Mouse (Mus musculus) fat pad, adult 2 months (tissue): Measurements from ENCODE around the gene Smtn.

Source experiments
- DNase-seq: peaks from one replicate; pipeline ENCODE4 v3.0.0-alpha.2; 2011; ENCODE audit warnings: low read depth, low spot score; ENCODE audit errors: extremely low read depth

Smtn gene

DNA sequence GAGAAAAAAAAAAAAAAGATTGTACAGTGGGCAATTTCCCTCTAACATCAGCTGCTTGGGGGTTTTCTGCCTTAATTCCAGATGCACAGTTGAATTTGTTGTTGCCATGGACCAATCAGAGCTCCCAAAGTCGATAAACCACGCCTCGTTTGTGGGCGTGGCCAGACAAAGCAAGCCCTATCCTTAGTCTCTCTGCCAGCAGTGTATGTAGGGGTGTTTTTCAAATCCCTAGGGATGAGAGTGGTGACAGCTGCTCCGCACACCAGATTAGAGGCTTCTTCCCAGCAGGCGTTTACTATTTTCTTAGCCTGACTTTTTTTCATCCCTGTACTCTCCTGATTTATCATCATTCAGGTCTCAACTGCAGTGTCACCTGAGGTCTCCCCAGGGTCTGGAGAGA is 7.6 kb upstream of the Smtn start:
- DNase-seq: no peak

DNA sequence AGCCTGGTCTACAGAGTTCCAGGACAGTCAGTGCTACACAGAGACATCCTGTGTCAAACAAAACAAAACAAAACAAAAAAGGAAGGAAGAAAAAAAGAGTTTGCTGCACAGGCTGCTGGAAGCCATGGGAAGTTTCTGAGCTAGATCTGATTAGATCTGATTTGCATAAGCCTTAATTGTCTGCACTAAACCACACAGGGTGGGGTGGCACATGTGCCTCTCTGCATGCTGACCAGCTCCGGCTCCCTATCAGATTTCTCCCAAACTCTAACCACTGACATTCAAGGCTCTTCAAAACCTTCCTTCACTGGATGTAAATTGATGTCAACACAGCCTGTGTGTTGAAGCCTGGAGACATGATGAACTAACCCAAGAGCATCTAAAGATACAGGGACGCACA is 6.6 kb upstream of the Smtn start:
- DNase-seq: no peak

DNA sequence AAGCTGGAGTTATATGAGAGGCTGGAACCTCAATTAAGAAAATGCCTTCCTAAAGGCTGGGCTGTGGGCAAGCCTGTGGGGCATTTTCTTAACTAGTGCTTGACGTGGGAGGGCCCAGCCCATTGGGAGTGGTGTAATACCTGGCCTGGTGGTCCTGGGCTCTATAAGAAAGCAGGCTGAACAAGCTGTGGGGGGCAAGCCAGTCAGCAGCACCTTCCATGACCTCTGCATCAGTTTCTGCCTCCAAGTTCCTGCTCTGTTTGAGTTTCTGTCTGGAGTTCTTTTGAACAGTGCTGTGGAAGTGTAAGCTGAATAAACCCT is 5.8 kb upstream of the Smtn start:
- no peak for DNase-seq

DNA sequence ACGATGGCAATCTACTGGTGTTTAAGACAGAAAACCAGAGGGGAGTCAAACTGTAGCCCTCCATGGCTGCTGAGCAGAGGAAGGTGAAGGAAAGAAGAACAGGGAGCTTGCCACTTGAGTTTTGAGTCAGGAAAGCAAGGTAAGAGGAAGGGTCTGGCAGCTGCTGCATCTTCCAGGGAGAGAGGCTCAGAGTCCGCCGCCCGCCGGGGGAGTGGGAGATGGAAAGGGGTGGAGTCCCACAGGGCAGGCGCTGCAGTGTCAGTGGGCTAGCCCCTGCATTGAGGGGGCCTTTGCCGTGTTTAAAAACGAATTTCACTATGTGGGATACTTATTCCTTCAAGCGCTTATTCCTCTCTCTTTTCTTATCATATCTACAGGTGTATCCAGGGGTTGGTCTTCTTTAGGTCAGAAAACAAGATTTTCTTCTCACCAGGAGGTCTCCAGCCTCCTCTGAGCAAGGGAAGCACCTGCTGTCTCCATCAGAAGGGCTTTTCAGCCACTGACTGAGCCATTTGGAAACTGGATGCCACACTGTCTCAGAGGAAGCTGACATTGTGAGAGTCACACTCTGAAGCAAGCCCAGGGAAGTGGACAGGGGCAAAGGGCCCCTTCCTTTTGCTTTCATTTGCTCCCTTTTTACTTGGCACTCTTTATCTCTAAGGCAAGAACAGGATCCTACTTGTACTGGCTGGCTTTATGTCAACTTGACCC is 5.3 kb upstream of the Smtn start:
- no peak for DNase-seq

DNA sequence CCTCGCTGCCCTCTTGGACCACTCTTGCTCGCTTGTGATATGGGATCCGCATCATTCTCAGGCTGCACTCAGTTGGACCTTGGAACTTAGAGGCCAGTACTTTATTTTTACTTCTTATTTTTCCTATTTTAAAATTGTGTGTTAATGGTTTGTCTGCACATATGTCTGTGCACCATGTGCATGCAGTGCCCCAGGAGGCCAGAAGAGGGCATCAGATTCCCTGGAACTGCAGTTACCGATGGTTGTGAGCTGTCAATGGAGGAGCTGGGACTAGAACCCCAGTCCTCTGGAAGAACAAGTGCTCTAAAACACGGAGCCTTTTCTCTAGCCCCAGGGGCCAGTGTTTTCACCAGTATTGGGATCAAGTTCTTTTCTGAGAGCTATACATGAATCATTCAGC is 4.0 kb upstream of the Smtn start:
- DNase-seq: no peak

DNA sequence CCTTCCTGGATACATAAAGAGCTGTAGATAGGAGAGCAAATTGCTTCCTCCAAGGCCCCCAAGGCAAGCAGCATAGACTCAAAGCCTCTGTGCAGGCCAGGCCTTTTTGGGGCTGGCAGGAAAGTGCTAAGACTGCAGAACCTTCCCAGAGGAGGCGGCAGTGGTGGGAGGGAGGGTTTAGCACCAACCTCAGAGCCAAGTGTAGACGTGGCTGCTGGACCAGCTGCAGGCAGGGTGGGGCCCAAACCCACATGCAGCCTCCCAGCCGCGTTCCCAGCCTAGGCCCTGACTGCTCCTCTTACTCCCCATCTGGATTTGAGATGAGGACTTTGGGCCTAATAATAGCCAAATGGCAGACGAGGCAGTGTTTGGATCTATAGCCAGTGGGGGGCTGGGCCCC is 2.6 kb upstream of the Smtn start:
- DNase-seq: no peak

DNA sequence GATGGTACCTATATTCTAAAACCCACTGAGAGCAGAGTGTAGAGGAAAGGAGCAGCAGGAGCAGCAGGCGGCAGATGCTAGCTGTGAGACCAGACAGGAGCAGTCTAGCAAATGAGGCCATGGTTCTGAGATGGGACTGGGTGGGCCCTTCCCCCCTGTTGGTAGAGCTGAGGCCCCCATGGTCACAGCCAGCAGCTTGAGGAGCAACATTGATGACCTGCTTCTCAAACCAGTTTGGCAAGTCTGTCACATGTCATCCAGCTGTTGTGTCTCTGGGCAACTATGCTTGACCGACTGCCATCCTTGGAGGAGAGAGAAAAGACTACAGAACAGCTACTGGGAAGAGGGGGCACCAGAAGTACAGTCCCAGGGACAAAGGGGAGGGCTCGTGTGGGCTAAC is 1.5 kb upstream of the Smtn start:
- no peak for DNase-seq

DNA sequence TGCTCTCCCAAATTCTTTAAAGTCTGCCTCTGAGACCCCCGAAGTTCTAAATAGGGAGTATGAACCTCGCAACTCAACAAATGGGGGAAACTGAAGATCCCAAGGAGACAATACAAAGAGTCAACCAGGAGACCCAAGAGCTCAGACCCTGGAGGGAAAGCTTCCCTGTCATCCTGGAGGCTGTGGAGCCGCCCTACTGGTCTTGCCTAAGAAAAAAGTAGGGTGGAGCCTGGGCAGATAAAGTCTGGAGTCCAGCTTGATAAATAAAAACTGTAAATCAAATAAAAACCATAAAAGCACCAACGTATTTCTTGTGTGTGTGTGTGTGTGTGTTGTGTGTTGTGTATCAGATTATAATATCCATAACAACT is 601 bp downstream of the Smtn start:
- no peak for DNase-seq

DNA sequence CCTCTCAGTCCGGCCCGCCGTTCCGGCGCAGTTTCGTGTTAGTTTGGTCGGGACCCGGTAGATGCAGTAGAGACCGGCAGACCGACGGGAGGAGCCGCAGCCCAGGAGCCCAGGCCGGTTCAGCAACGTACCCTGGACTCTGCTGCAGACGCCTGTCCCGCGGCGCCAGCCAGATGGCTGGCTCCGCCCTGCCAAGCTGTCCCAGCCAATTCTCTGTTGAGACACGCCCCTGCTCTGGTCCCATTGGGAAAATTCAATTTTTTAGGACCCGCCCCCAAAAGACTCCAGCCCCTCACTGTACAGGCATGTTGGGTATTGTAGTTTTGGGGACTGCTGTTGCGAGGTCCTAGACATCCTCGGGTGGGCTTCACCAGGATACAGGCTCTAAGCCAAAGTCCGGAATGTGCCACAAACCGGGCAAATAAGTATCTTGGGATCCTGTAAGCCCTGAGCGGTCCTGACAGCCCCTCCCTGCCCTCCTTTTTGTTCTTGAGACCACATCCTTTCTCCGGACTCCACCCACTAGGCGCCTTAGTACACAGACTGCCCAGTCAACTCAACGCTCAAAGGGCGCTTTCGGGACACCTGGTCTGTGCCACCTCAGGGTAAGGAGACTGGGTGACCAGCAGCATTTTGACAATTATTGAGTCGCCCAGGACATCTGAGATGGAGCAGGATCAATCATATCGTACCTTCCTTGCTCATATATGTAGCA is 1.1 kb downstream of the Smtn start:
- DNase-seq: peak; percentile 65

DNA sequence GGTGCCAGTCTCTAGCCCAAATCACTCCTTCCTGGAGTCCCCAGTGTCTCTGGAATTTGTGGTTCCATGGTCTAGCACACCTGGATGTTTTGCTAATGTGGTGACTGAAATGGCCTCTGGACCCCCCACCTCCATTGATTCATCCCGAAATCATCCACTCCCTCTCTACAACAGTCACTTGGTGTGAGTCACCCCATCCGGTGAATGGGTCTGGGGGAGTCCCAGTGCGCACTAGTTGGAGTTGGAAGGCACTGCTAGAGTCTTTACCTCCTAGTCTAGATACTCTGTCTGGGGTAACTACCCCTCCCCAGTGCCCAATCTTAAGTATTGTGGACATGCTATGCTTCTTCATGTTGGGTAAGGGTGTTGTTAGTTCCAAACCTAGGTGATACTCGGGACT is 2.1 kb downstream of the Smtn start:
- no peak for DNase-seq

DNA sequence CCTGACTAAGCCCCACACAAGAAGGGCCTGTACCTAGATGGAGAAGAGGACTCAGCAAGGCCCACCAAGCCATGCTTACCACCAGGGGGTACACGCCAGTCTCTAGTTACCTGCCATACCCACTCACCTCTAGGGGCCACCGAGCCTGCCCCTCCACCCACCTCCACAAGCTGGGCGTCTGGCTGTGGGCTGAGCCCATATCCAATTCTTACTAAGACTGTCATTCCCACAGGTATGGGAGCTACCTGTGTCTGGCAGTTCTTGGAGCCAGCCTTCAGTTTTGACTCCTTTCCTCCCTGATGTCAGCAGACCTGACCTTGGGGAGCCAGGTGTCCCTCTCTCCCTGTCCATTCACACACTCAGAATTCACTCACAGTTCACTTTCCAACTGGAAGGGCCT is 2.7 kb downstream of the Smtn start:
- no peak for DNase-seq

DNA sequence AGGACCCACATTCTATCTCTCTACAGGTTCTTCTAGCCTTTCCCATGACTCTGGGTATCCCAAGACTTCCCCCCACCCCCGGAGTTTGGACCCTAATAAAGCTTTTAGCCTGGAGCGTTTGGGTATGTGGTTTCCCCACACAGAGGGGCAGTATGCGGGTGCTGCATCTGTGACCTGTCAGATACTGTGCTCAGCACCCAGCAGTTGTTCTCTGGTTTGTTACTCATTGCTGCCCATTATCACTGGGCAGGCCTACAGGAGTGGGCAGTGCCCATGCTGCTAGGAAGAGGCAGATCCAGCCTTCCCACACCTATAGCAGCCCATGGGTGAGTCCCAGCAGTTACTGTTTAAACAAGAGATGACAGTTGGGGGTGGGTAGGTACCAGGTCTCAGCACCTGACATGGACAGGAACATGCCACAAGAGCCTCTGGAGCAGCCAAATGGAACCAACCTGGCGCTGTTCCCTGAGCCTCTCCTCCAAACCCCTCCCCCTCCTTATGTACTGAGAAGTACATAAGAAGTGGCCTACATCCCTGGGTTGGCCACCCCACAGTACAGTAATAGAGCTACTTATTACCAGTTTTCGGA is 3.6 kb downstream of the Smtn start:
- no peak for DNase-seq

DNA sequence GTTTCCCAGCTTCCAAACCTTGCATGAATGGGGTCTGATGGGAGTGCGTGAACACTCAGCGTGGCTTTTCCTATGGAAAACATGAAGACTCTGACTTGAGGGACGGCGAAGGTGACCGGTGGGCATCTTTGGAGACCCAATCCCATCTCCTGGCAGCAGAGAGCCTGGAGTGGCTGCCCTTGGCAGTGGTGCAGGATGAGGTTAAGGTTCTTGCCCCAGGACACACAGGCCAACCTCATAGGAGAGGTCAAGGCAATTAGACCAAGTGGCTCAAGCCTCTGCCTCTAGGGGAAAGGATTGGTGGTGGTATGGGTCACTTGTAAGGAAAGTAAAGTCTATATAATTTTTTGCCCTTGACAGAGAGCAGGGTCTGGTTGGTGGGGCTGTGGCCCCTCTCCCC is 4.3 kb downstream of the Smtn start:
- no peak for DNase-seq

DNA sequence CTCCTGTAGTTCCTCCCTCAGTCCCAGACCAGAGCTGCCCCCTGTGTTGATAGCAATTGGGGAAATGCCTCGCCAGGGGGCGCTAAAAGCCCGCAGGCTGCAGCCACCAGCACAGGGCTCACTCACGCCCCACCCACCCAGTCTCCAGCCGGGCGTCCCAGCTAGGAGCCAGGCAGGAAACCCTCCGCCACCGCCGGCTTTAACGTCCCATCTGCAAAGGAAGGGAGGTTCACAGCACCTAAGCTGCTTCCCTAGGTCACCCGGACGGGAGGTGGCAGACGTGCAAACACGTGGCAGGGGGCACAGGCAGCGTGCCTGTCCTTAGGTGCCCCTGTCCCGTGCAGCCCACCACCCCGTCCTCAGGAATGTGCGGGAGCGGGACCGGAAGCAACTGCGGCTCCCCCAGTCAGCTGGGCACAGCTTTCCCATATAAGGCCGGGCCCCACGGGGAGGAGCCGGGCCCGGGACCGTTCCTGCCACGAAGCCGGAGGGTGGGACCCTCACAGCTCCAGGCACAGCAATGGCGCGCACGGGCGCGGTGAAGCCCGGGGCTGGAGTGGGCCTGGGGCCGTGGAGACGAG is 4.9 kb downstream of the Smtn start:
- no peak for DNase-seq

DNA sequence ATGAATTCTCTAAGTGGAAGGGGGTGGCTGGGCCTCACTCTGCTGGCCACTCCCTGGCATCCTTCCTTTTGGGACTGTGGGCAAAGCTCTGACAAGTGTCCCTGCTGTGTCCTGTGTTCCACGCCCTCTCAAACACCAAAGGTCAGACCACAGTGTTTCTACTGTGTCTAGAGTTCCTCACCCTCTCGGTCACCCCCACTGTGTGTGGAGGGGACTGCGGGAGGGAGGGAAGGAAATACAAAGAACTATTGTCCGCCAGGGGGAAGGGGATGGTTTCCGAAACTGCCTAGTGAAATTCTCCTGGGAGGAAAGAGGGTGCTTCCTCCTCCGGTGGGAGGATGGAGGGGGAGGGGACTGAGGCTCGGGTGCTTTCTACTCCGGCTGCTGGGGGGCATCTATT is 5.5 kb downstream of the Smtn start:
- no peak for DNase-seq

DNA sequence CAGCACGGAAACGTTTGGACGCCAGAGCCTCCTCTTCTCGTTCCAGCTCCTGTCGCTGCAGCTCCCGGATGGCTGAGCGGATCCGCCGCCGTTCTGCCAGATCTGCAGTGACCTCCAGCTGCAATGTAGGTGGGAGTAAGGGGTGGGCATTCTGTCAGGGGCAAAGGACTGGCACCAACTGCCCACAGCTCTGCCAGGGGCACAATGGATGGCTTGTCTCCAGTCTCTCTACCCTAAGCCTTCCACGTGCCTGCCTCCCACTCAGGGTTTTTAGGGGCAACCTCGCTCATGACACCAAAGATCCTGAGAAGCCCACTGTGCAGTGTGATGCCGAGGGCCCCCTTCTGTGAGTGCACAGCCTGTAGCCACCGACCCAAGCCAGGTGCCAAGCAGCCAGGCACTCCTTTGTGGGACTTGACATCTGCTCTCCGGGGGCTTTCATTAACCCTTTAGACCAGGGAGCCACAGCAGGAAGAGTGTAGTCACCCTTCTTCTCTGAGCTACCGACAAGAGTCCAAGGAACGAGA is 6.9 kb downstream of the Smtn start:
- no peak for DNase-seq

DNA sequence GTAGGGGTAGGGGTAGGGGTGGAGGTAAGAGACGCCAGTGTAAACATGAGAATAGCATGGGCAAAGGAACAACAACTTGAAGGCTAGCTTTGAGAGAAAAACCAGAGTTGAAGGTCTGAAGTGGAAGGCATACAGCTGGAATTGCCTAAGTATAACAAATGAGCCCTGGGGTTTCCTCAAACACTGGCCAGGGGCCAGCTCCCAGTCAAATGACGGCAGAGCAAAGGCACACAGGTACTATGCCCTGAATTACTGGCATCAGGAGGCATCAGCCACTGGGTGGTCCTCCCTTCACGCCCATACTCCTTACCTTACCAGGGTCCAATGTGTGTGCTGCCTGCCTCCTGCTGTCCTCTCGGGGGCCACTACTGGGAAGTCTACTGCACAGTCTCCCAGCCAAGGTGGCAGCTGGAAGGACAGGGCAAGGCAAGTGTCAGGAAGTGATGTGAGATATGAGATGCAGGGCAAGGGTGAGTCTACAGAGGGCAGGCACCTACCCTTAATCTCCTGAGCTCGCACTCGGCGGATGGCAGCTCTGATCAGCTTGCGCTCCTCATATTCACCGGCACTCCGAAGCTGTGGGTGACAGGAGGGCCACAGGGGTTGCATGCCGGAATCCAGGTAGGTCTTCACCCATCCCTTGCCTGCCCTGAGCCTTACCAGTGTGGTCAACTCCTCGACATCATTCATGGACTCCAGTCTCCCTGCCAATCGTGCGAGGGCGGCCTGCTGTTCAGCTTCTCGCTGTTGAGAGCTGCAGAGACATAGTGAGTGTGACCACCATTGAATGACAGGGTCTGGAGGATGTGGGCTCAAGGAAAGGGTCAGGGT is 8.1 kb downstream of the Smtn start:
- DNase-seq: no peak

DNA sequence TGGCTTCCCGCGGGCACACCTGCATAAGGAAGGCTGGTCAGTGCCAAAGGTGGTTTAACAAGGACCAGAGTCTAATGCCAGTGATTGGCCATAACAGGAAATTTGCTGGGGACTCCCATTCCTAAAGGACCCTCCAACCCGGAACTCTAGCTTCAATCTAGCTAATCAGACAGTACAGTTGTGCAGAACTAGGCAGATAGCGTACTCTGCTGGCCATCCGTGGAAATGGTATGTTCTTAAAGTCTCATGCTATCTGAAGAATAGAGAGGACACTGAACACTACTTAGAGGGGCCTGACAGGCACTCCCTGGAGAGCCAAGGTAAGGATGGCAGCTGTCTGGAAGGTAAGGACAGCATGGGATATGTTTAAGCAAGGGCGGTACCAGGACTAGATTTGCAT is 8.8 kb downstream of the Smtn start:
- no peak for DNase-seq

DNA sequence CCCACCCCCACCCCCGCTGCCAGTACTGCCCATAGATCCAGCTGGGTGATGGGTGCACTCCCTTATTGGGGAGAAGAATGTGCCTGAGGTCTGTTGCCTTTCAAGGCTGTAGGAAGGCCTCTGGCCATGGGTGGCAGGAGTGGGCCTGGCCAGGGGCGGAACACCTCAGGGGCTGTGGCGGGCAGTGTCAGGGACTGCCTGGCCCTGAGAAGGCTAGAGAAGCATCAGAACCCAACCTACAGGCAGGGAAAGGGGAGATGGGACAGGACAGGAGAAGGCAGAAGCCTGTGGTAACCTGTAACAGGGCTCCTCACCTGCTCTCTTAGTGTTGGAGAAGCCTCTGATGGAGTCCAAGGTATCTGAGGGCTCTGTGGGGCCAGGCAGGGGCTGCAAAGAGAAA is 9.7 kb downstream of the Smtn start:
- no peak for DNase-seq

DNA sequence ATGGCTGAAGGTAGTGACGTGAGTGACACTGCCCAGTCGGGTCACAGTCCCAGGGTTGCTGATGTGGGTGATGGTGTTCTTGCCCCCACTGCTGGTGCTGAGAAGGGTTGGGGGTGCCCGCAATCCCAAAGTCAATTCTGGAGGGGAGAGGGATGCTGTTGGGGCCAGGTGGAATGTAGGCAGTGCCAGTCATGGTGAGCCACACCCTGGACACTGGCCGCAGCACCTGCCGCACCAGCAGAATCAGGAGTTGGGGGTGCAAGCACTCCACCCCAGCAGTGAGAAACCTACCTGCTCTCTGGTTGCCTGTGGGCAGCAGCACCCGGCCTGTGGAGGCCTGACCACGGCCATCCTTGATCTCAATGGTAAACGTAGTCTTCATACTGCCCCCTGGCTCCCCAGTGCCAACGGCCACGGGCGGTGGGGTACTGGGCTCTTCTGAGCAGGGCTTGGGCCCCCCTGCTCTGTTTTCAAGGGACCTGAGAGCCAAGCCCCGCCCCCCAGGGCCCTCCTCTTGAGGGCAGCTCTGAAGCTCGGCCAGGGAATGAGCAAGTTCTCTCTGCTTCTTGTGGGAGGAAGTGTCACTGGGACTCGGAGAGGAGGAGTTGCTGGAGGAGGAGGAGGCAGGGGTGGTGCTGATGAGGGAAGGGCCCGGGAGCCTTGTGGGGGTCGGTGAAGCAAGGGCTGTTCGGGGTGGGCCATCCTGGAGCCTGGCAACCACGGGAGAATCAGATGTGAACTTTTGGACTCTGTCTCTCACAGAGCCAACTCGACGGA is 10.7 kb downstream of the Smtn start:
- no peak for DNase-seq

DNA sequence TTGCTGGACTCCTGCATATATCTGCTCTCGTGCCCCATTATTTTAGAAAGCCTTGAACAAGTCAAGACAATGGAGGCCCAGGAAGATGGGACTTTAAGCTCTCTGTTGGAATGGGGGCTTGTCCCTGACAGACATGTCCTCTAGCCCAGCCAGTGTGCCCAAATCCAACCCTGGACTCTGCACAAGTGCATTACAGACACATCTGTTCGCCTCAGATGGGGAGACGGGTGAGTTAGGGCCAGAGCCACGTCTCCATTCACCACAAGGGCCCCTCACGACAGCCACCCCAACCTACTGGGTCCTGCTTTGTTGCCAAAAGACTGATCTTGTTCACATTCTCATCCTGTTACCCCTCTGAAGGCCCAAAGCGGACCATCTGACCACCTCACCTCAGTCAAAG is 12.2 kb downstream of the Smtn start:
- no peak for DNase-seq
